Mouse (Mus musculus): ENCODE results near the gene Pik3c2g. TPM values are rescaled to one million over a fixed set of nuclear protein-coding genes. Genes with fewer than 3 reads are reported as not detected.
"Not testable (repeated sequence)": the region's sequence is repeated elsewhere in the genome, so short reads cannot be mapped to it uniquely, and the experiment has no call there.

Gene Pik3c2g
- polyA plus RNA-seq, 1 experiment, result not detected

DNA sequence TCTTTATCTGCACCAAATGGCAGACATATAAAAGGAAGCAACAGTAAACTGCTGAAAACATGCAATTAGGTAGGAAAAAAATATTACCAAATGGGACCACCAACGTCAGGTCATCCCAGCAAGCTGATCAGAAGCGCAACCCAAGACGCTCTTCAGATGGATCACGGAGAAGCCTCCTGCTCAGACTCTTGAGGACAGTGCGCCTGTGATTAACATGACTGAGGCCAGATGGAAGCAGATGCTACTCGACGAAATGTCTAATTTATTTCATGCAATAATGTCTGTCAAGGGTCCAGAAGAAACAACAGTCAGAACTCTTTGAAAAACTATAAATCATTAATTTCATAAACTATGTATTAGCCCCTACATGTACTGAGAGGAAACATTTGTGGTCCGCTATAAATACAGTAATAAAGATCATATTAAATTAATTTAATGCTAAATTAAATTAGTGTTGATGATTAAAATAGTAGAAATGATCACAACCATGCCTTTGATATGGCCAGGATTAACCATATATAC is 312.7 kb downstream of the Pik3c2g start:
- TF ChIP-seq POLR2A (IDR thresholded peaks at IDR 0.05; ENCODE audit: borderline replicate concordance, low read depth, low read length) (no peak), CTCF (IDR thresholded peaks at IDR 0.05; ENCODE audit: low read depth, low read length) (no peak)
- H3K4me3 ChIP-seq (ENCODE audit: insufficient read depth, low read length), result no peak overlapping the region
- H3K4me1 ChIP-seq (ENCODE audit: control insufficient read depth, insufficient read depth, low read length), result no peaks in the 10 kb centered on the region
- no peak overlapping the region for H3K27ac ChIP-seq (ENCODE audit: insufficient read depth, low read depth, low read length)

DNA sequence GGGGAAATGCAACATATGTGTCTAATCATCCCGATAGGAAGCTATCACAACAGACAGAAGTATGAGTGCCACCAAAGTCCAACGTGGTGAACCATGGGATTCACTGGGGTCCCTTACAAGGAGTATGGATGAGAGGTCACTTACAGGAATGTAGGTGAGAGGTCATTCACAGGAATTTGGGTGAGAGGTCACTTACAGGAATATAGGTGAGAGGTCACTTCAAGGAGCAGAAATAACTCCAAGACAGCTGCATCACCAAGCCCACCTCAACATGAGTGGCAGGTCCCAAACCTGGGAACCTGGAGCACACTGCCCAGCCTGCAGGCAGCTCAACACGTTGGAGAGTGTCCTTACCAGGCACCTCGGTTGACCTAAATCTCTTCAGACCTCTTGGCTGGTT is 314.8 kb downstream of the Pik3c2g start:
- no peak for TF ChIP-seq CTCF (IDR thresholded peaks at IDR 0.05; ENCODE audit: low read depth, low read length)
- no peak for TF ChIP-seq POLR2A (IDR thresholded peaks at IDR 0.05; ENCODE audit: borderline replicate concordance, low read depth, low read length)
- Histone ChIP-seq H3K4me1 (ENCODE audit: control insufficient read depth, insufficient read depth, low read length) (no peaks in the 10 kb centered on the region), H3K4me3 (ENCODE audit: insufficient read depth, low read length) (no peak overlapping the region), H3K27ac (ENCODE audit: insufficient read depth, low read depth, low read length) (no peak overlapping the region)

DNA sequence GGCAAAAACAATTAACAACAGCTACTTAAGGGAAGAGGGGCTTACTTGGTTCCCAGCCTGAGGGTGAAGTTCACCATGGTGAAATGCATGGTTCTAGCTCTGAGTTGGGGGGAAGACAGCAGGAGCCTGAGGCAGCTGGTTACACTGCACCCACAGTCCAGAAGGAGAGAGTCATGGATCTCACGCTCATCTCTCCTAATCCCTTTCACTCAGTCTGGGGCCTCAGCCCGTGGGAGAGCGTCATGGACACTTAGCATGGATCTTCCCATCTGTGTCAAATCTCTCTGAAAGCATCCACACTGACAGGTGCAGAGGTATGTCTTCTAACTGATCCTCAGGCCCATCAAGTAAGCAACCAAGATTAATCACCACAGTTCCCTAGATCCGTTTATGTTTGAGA is 320.1 kb downstream of the Pik3c2g start:
- Histone ChIP-seq H3K4me1 (ENCODE audit: control insufficient read depth, insufficient read depth, low read length) (no peaks in the 10 kb centered on the region), H3K27ac (ENCODE audit: insufficient read depth, low read depth, low read length) (no peak overlapping the region), H3K4me3 (ENCODE audit: insufficient read depth, low read length) (no peak overlapping the region)
- TF ChIP-seq POLR2A (IDR thresholded peaks at IDR 0.05; ENCODE audit: borderline replicate concordance, low read depth, low read length) (no peak), CTCF (IDR thresholded peaks at IDR 0.05; ENCODE audit: low read depth, low read length) (no peak)

- H3K4me3 ChIP-seq (ENCODE audit: insufficient read depth, low read length), result no peak overlapping the region
- TF ChIP-seq POLR2A (IDR thresholded peaks at IDR 0.05; ENCODE audit: borderline replicate concordance, low read depth, low read length), result no peak
- no peak for TF ChIP-seq CTCF (IDR thresholded peaks at IDR 0.05; ENCODE audit: low read depth, low read length)
- no peaks in the 10 kb centered on the region for H3K4me1 ChIP-seq (ENCODE audit: control insufficient read depth, insufficient read depth, low read length)
- H3K27ac ChIP-seq (ENCODE audit: insufficient read depth, low read depth, low read length), result no peak overlapping the region
Observed at GRCm38 (mm10) chr6:139908997-139909669, 322.1 kb downstream of the Pik3c2g start.

DNA sequence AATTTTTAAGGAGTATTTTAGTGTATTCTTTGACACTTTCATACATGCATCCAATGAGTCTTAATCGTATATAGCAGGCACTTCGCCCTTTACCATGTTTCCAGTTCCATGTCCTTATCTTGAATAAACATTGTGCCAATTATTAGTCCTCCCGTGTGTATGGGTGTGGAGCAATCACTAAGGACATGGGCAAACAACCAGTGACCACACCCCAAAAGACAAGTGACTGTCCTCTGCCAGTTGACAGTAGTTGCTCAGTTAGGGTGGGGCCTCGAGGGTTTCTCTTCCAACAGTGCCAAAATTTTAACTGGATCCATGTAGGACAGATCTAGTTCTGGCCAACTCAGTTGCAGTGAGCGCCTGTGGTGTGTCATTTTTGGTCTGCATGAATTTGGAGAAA is 341.7 kb downstream of the Pik3c2g start:
- Histone ChIP-seq H3K27ac (ENCODE audit: insufficient read depth, low read depth, low read length) (no peak overlapping the region), H3K4me1 (ENCODE audit: control insufficient read depth, insufficient read depth, low read length) (no peaks in the 10 kb centered on the region), H3K4me3 (ENCODE audit: insufficient read depth, low read length) (no peak overlapping the region)
- no peak for TF ChIP-seq POLR2A (IDR thresholded peaks at IDR 0.05; ENCODE audit: borderline replicate concordance, low read depth, low read length)
- no peak for TF ChIP-seq CTCF (IDR thresholded peaks at IDR 0.05; ENCODE audit: low read depth, low read length)

DNA sequence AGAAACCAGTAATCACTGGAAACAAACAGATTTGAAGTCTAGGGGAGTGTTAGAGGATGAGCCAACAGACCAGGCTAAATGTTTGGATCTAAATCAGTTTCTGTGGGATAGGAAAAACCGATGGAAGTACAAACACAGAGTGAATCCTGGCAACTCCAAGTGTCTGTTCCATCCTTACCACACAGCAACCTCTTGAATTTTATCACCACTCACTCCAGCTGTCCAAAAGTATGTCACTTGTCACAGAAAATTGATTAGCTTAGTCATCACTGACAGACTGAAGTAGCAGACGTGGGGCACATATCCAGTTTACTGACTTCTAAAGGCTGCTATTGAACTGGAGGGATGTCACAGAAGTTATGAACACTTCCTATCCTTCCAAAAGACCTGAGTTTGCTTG is 347.8 kb downstream of the Pik3c2g start:
- no peaks in the 10 kb centered on the region for H3K4me1 ChIP-seq (ENCODE audit: control insufficient read depth, insufficient read depth, low read length)
- no peak for TF ChIP-seq CTCF (IDR thresholded peaks at IDR 0.05; ENCODE audit: low read depth, low read length)
- no peak for TF ChIP-seq POLR2A (IDR thresholded peaks at IDR 0.05; ENCODE audit: borderline replicate concordance, low read depth, low read length)
- H3K27ac ChIP-seq (ENCODE audit: insufficient read depth, low read depth, low read length), result no peak overlapping the region
- no peak overlapping the region for H3K4me3 ChIP-seq (ENCODE audit: insufficient read depth, low read length)

GRCm38 (mm10) chr6:139937581-139937980 is 350.6 kb downstream of the Pik3c2g start:
- not testable (repeated sequence) for H3K4me3 ChIP-seq (ENCODE audit: insufficient read depth, low read length); H3K4me1 ChIP-seq (ENCODE audit: control insufficient read depth, insufficient read depth, low read length); H3K27ac ChIP-seq (ENCODE audit: insufficient read depth, low read depth, low read length)

- H3K4me3 ChIP-seq (ENCODE audit: insufficient read depth, low read length), result no peak overlapping the region
- H3K4me1 ChIP-seq (ENCODE audit: control insufficient read depth, insufficient read depth, low read length), result no peaks in the 10 kb centered on the region
- H3K27ac ChIP-seq (ENCODE audit: insufficient read depth, low read depth, low read length), result no peak overlapping the region
- TF ChIP-seq POLR2A (IDR thresholded peaks at IDR 0.05; ENCODE audit: borderline replicate concordance, low read depth, low read length) (no peak), CTCF (IDR thresholded peaks at IDR 0.05; ENCODE audit: low read depth, low read length) (no peak)
Observed at GRCm38 (mm10) chr6:139947106-139947879, 360.3 kb downstream of the Pik3c2g start.

GRCm38 (mm10) chr6:139953596-139953995 is 366.6 kb downstream of the Pik3c2g start:
- Histone ChIP-seq H3K4me1 (ENCODE audit: control insufficient read depth, insufficient read depth, low read length) (no peaks in the 10 kb centered on the region), H3K4me3 (ENCODE audit: insufficient read depth, low read length) (no peak overlapping the region), H3K27ac (ENCODE audit: insufficient read depth, low read depth, low read length) (no peak overlapping the region)
- TF ChIP-seq POLR2A (IDR thresholded peaks at IDR 0.05; ENCODE audit: borderline replicate concordance, low read depth, low read length) (no peak), CTCF (IDR thresholded peaks at IDR 0.05; ENCODE audit: low read depth, low read length) (no peak)

- Histone ChIP-seq H3K27ac (ENCODE audit: insufficient read depth, low read depth, low read length) (no peak overlapping the region), H3K4me1 (ENCODE audit: control insufficient read depth, insufficient read depth, low read length) (no peaks in the 10 kb centered on the region), H3K4me3 (ENCODE audit: insufficient read depth, low read length) (no peak overlapping the region)
- TF ChIP-seq CTCF (IDR thresholded peaks at IDR 0.05; ENCODE audit: low read depth, low read length), result no peak
- TF ChIP-seq POLR2A (IDR thresholded peaks at IDR 0.05; ENCODE audit: borderline replicate concordance, low read depth, low read length), result no peak
Observed at GRCm38 (mm10) chr6:139957531-139958241, 370.7 kb downstream of the Pik3c2g start.
